Mouse (Mus musculus) layer of hippocampus, adult 2 months (tissue): Measurements from ENCODE around the gene Irs2. TPM values are rescaled to one million over a fixed set of nuclear protein-coding genes. Genes with fewer than 3 reads are reported as not detected.
A peak's percentile ranks its signal among the peaks of the same experiment; 100 is the strongest.

Source experiments
- DNase-seq, 2 experiments: peaks; one replicate each; pipeline ENCODE4 v3.0.0; 2022; ENCODE audit warnings: low spot score in 2 of 2
- H3K27ac ChIP-seq: fragments of 200-600 bp; 2 replicates; pipeline ENCODE4 v1.8.1; 2022
- H3K4me3 ChIP-seq: fragments of 200-600 bp; 2 replicates; pipeline ENCODE4 v1.8.1; 2022; ENCODE audit warnings: mild to moderate bottlenecking
- CTCF ChIP-seq: fragments of 200-600 bp; conservative IDR thresholded peaks from 2 replicates; pipeline ENCODE4 v1.8.1; 2022; ENCODE audit warnings: antibody characterized with exemption, mild to moderate bottlenecking, moderate library complexity
- total RNA-seq, 2 experiments: library from RNA; stranded (reverse); gene quantifications; 2 replicates each; pipeline ENCODE4 v1.2.3; 2021

The Irs2 gene
- total RNA-seq, 2 experiments from 2014 or later, result 74.3 to 74.9 TPM

DNA sequence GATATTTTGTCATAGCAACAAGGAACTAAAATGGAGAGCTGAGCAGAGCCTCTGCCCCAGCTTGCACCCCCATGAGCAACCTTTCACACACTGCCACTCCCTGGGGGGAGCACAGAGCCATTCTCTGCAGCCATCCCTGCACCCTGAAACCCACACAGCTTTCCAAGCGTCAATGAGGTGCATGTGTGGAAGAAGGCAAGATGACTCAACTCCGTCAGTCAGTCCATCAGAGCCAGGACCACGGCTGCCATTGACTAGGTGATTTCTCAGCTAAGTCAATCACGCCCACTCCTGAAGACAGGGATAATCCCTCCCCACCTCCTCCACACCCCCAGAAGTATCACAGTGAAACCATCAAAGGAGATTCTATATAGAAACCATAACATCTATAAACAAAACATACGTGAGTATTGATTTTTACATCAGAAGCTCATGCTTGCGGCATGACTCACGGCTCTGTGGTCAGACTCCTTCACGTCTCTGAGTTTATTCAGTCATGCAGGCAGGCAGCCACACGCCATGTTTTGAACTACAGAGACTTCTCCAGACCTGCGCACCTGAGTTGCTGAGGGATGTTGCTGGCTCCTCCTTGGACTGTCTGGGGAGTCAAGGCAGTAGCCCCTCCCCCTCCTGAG lies 14.6 kb downstream of the Irs2 start:
- Histone ChIP-seq H3K4me3 (no peak overlapping the region), H3K27ac (no peak overlapping the region)
- TF ChIP-seq CTCF, result no peak
- no peak for DNase-seq

GRCm38 (mm10) chr8:10992081-10992480 lies 16.2 kb downstream of the Irs2 start:
- Histone ChIP-seq H3K27ac (peak overlapping the region; percentile 61), H3K4me3 (no peak overlapping the region)
- no peak for DNase-seq
- no peak for TF ChIP-seq CTCF

- Histone ChIP-seq H3K4me3 (no peak overlapping the region), H3K27ac (peak overlapping the region; percentile 61; the same call in 1 of the 2 replicates)
- peak; percentile 18; the same call in 1 of the 2 replicates for TF ChIP-seq CTCF
- no peak for DNase-seq
Observed at GRCm38 (mm10) chr8:10991323-10991722, 16.9 kb downstream of the Irs2 start.

- no peak for TF ChIP-seq CTCF
- peak overlapping the region; percentile 61; the same call in 1 of the 2 replicates for H3K27ac ChIP-seq
- no peak overlapping the region for H3K4me3 ChIP-seq
- DNase-seq, result peak in 1 of 2 experiments; percentile 31
Observed at GRCm38 (mm10) chr8:10990421-10991110, 17.7 kb downstream of the Irs2 start.

GRCm38 (mm10) chr8:10989946-10990345 lies 18.3 kb downstream of the Irs2 start:
- Histone ChIP-seq H3K4me3 (no peak overlapping the region), H3K27ac (no peak overlapping the region)
- DNase-seq, result no peak
- TF ChIP-seq CTCF, result no peak

DNA sequence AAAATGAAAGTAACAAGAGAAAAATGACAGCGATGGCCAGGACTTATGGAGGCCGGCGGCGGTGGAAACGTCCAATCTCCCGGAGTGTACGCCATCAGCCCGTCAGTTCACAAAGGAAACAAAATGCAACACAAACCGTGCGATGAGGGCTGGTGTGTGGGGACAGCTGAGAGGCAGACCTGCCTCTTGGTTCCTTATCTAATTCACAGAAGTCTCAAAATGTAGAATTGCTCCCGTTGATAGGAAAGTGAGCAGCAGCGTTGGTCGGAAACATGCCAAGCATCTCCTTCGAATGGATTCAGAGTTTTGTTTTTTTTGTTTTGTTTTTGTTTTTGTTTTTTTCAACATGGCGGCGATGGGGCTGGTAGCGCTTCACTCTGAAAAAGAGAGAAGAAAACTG lies 21.6 kb downstream of the Irs2 start:
- Histone ChIP-seq H3K27ac (no peak overlapping the region), H3K4me3 (no peak overlapping the region)
- no peak for TF ChIP-seq CTCF
- no peak for DNase-seq

DNA sequence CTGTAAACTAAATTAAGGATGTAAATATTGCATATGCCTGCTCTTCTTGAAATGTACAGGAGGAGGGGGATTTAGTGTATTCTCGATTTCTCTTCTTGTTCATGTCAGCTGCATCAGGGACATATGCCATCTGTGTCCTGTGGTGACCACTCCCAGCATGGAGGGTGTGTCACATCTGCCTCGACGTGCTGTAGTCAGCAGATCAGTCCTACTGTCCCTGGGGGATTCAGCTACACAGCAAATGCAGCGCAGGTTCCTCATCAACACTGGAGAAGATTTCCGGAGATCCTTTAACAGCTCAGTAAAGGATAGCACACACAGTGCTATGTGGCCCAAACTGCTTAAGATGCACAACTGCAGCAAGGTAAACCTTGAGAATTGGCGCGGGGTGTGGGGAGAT lies 23.2 kb downstream of the Irs2 start:
- Histone ChIP-seq H3K27ac (no peak overlapping the region), H3K4me3 (no peak overlapping the region)
- no peak for TF ChIP-seq CTCF
- DNase-seq, result no peak

DNA sequence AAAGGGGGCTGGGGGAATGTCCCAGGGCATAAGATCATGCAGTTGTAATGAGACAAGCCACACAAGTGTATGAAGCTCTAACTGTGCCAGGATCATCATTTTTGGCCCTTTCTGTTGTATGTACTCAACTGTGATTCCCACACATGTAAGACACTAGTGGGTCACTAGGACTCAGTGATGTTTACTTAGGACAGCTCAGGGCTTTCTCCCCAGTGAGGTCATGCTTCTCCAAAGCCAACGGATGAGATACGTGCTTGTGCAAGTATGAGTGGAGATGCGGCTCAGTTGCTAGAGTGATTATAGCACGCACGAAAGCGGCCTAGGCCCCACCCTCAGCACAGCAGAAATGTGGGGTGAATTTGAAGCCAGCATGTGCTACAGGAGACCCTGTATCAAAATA lies 27.4 kb downstream of the Irs2 start:
- no peak overlapping the region for H3K27ac ChIP-seq
- no peak for TF ChIP-seq CTCF
- H3K4me3 ChIP-seq, result no peak overlapping the region
- DNase-seq, result no peak

- no peak for DNase-seq
- H3K27ac ChIP-seq, result no peak overlapping the region
- no peak overlapping the region for H3K4me3 ChIP-seq
- TF ChIP-seq CTCF, result no peak
Observed at GRCm38 (mm10) chr8:10979916-10980315, 28.3 kb downstream of the Irs2 start.

DNA sequence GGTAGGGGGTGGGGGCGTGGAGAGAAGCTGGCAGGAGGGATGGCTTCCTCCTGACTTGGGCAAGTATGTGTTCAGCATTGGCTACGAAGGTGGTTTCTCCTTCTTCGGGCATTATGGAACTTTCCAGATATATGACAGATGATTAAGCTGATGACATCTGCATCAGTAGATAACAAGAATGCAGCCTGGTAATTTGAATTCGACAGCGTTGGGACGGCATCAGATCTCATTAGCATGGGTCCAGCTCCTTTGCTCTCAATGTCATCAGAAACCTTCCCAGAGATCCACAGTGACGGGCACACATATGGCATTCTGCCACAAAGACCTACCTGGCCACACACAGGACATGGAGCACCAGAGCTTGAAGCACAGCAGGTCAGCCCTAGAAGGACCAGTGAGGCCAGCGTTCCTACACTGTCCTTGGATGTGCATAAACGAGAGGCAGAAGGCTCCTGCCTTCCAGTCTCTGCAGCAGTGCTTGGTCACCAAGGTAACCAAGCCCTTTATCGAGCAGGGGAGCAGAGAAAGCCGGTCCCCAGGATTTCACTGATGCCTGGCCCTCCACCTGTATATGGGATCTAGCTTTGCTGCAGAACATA lies 29.0 kb downstream of the Irs2 start:
- peak overlapping the region; percentile 15; the same call in 1 of the 2 replicates for H3K27ac ChIP-seq
- no peak for TF ChIP-seq CTCF
- H3K4me3 ChIP-seq, result no peak overlapping the region
- DNase-seq, result no peak

DNA sequence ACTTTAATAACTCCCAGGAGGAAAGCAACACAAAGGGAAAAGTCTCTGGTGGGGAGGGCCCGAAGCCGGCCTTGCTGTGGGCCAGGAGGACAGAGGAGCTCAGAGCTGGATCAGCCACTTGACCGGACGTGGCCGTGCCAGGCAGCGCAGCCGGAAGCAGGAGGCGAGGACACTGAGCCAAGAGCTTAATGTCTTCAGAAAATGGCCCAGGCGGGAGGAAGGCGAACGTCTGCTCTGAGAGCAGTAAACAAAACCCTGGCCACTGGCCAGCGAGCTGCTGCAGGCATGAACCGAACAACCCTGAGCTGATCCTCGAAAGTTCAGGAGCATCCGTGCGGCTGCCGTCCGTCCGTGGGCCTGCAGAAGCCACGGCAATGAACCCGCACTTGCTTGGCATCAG lies 29.9 kb downstream of the Irs2 start:
- H3K4me3 ChIP-seq, result no peak overlapping the region
- no peak for TF ChIP-seq CTCF
- peak overlapping the region; percentile 71 for H3K27ac ChIP-seq
- DNase-seq, result peak; percentile 47 to 48

DNA sequence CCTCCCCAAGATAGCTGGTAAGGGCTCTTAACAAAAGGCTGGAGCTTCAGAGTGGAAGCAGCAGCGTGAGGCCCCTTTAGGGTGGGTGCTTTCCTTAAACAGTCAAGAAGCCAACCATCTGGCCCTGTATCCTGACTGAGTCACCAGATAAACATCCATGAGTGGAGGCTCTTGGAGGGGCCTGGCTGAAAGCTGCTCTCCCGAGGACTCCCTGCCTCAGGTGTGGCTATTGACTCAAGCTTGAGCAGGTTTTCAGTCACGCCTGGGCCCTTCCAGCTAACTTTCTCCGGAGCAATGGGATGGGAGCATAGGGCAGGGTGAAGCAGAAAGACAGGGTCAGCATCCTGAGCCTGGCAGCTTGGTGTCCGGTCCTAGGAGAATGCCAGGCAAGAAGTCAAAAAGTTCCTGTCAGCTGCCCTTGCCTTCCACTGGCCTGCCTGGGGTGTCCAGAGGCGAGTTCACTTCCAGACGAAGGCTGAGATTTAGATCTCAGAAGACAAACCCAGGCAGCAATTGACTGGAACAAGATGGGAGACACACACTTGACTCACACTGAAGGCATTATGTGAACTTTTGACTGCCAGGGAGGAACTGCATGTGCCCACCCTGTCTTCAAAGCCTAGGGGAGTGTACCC lies 30.4 kb downstream of the Irs2 start:
- TF ChIP-seq CTCF, result no peak
- H3K4me3 ChIP-seq, result no peak overlapping the region
- H3K27ac ChIP-seq, result peak overlapping the region; percentile 71
- no peak for DNase-seq

DNA sequence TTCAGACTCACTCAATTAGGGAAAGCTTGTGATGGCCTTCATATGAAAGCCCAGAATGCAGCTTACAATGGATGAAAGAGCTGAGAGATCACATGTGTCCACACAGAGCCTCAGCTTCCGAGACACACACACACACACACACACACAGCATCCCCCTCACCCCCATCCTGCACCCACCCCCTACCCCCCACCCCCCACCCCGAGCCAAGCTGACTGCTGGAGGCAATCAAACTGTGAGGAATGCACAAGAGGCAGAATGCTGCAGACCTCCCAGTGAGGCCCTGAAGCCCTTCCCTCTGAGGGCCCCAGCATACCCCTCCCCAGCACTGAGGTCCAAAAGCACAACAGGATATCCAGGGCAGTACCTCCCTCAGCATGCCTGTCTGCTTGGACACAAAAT lies 33.6 kb downstream of the Irs2 start:
- H3K4me3 ChIP-seq, result no peak overlapping the region
- TF ChIP-seq CTCF, result no peak
- H3K27ac ChIP-seq, result no peak overlapping the region
- no peak for DNase-seq

DNA sequence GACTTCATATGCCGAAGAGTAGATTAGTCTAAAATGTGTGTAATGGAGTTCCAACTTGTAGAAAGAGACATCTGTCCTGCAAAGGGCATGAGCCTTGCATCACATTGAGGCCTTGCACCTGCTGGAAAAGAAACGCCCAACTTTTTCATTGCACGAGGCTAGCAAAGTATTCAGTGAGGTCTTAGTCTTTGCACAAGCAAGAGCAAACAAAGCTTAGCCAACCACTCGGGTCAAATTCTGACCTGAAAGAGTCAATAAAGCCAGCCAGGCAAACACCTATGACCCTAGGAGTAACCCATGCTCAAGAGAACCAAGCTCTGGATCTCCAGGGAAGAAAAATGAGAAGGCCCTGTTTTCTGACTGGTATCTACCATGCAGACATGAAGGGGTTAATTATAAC lies 34.1 kb downstream of the Irs2 start:
- Histone ChIP-seq H3K4me3 (no peak overlapping the region), H3K27ac (no peak overlapping the region)
- DNase-seq, result no peak
- TF ChIP-seq CTCF, result no peak
